In the genomic region with DNA sequence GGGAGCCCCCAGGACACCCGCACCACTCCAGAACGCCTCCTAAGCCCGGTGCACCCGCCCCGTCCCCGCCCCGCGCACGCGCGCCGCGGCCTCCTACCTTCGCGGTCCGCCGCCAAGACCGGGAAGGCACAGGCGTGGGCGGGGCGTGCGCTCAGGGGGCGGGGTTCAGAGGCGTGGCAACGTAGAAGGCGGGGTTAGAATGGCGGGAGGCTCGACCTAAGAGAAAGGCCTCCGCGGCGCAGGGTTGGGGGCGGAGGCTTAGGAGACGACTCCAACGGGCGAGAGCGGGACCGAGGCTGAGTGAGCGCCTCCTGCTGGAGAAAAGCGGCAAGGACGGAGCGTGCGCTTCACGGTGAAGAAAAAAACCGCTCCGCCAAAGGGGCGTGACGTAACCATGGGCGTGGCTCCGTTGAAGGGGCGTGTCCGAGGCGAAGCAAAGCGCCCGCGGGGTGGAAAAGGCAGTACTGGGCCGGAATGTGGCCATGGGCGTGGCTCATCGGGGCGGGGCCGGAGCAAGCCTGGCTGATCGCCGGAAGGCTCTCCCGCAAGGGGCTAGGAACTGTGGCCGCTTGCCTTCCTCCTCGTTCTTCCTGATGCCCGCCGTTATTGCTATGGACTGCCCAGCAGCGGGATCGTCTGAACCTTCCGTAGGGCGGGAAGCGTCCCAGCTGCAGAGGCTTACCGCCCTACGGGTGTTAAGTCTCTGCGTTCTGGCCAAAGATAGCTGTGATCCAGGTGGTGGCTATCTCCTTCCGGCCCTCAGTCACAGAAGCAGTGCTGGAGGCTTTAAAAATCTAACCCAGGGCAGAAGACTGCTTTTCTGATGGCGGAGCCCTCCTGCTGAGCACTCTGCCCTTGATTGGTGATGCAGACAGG, we compare ENCODE assay signal across 8 mouse cellular contexts. TPM values are rescaled to one million over a fixed set of nuclear protein-coding genes. Genes with fewer than 3 reads are reported as not detected.
DNase-seq lines count a peak whose midpoint lies in the region; ATAC-seq lines count a peak whose summit lies in the region.

A gene (minus strand): TSS at position 125 of the 876 bp plus-strand sequence.

- DNase-seq in WW6 (ENCODE audit: low read depth, low spot score), result peak; percentile 95
- DNase-seq in cerebellum, postnatal 4 days (ENCODE audit: low spot score in 2 of 2), result peak; percentile 100
- DNase-seq in gastrocnemius, adult 18-20 months (ENCODE audit: low spot score), result peak; percentile 99
- DNase-seq in left cerebral cortex, adult 18-20 months (ENCODE audit: low spot score in 2 of 2), result peak; percentile 98 to 99
- peak; percentile 98 for DNase-seq in right cerebral cortex, adult 18-20 months
- DNase-seq in urinary bladder, postnatal 10 days (ENCODE audit: low spot score), result peak; percentile 99

- no peaks in the 10 kb centered on the region for H3K9me3 ChIP-seq in hindbrain, embryonic 16.5 days (ENCODE audit: control insufficient read depth, low read length)

- peak within 1 kb of the TSS; percentile 95 for H3K27ac ChIP-seq in hindbrain, embryonic 16.5 days (ENCODE audit: low read depth, low read length)
- peak within 1 kb of the TSS; percentile 70 for H3K27ac ChIP-seq in macrophage

- H3K4me3 ChIP-seq in hindbrain, embryonic 16.5 days (ENCODE audit: low read length), result peak within 1 kb of the TSS; percentile 69
- H3K4me3 ChIP-seq in macrophage (ENCODE audit: inconsistent target), result peak within 1 kb of the TSS; percentile 55

- no peaks in the 10 kb centered on the region for H3K27me3 ChIP-seq in hindbrain, embryonic 16.5 days (replicated peaks; ENCODE audit: control insufficient read depth, insufficient read depth, low read length)

- under 1% methylated on average over 61 of the region's 77 CpGs for WGBS in hindbrain, embryonic 16.5 days
- WGBS in macrophage (ENCODE audit: missing documents), result under 1% methylated on average over 49 of the region's 77 CpGs

- H3K4me2 ChIP-seq in hindbrain, embryonic 16.5 days (ENCODE audit: low read length), result peak within 1 kb of the TSS; percentile 69

- peaks cover 13% of the 10 kb centered on the region for H3K4me1 ChIP-seq in hindbrain, embryonic 16.5 days (ENCODE audit: control insufficient read depth, insufficient read depth, low read depth, low read length)

- H3K36me3 ChIP-seq in hindbrain, embryonic 16.5 days (ENCODE audit: control insufficient read depth, insufficient read depth, low read length), result peaks cover under 1% of the 10 kb centered on the region; the same call in 1 of the 2 replicates
- H3K36me3 ChIP-seq in macrophage (ENCODE audit: inconsistent target), result peaks cover 1% of the 10 kb centered on the region; the same call in 1 of the 2 replicates

- H3K79me2 ChIP-seq in macrophage (ENCODE audit: inconsistent target), result no peaks in the 10 kb centered on the region

- ATAC-seq in hindbrain, embryonic 16.5 days, result peak; percentile 95

- peak within 1 kb of the TSS; percentile 86 for H3K9ac ChIP-seq in hindbrain, embryonic 16.5 days (ENCODE audit: low read depth, low read length)

RNA-seq across cellular contexts. Expression of the gene that starts here (rescaled TPM):
- 1 to 10 TPM; 2.0 to 2.5 TPM for total RNA-seq in gastrocnemius, adult 18-20 months (2021)
- 4.6 and 4.9 TPM in 2 replicates for polyA plus RNA-seq in hindbrain, embryonic 16.5 days (2015; fragmentation: Nextera tagmentation; extraction: Ambion mirVana)
- total RNA-seq in left cerebral cortex, adult 18-20 months (2021), result 10 to 100 TPM; 44.6 to 55.4 TPM
- 10 to 100 TPM in 24 of 26 experiments, 1 to 10 TPM in 2; 7.1 to 69.1 (median 32.5) TPM for total RNA-seq in macrophage (2018; cell fraction: chromatin; rRNA removed)
- total RNA-seq in macrophage (2018; cell fraction: cytosol; rRNA removed), result 1 to 10 TPM; 1.2 to 6.6 (median 2.4) TPM
- 10 to 100 TPM in 10 of 26 experiments, 1 to 10 TPM in 16; 2.9 to 23.8 (median 9.2) TPM for total RNA-seq in macrophage (2018; cell fraction: nucleus; rRNA removed)
- 1.5 to 4.5 TPM (median 3.1 TPM) in 3 replicates for polyA plus RNA-seq in macrophage (2018)

Comparison
In these comparisons a context has a peak if more than half of its experiments do, and no peak if none do; other contexts are left out.
1. Peak in every context shown above with its lines: DNase-seq, ATAC-seq, H3K4me3 ChIP-seq and H3K27ac ChIP-seq.
2. RNA of the gene that starts here (total RNA-seq): 44.6 to 55.4 TPM in left cerebral cortex, adult 18-20 months; 2.0 to 2.5 TPM in gastrocnemius, adult 18-20 months; every median in the first group is over 10 times any median in the second.